ENCODE assay signal across 8 mouse cellular contexts in genomic region chr11:77491502-77492291, GRCm38 (mm10). TPM values are rescaled to one million over a fixed set of nuclear protein-coding genes. Genes with fewer than 3 reads are reported as not detected.
DNase-seq lines count a peak whose midpoint lies in the region; ATAC-seq and TF ChIP-seq lines count a peak whose summit lies in the region.

No protein-coding gene starts in this region.

- no peak for TF ChIP-seq CTCF in spleen, adult 2 months (IDR thresholded peaks at IDR 0.05; ENCODE audit: extremely low read depth, insufficient read depth, insufficient read length, insufficient replicate concordance)
- TF ChIP-seq CTCF in brain, embryonic 14.5 days (IDR thresholded peaks at IDR 0.05; ENCODE audit: borderline replicate concordance, extremely low read depth, insufficient read depth, insufficient read length) = no peak

- peak overlapping the region; percentile 20; the same call in 1 of the 2 replicates for H3K4me3 ChIP-seq in spleen, adult 2 months (ENCODE audit: extremely low read depth, insufficient read depth, insufficient read length)
- peak overlapping the region; percentile 71 for H3K4me3 ChIP-seq in forebrain, embryonic 16.5 days (replicated peaks; ENCODE audit: low read length)
- H3K4me3 ChIP-seq in hindbrain, embryonic 13.5 days = peak overlapping the region; percentile 96
- H3K4me3 ChIP-seq in myocyte = peak overlapping the region; percentile 57

- no peaks in the 10 kb centered on the region for H3K9me3 ChIP-seq in forebrain, embryonic 16.5 days (ENCODE audit: control insufficient read depth, low read length)
- no peaks in the 10 kb centered on the region for H3K9me3 ChIP-seq in hindbrain, embryonic 13.5 days

- H3K36me3 ChIP-seq in spleen, adult 2 months (ENCODE audit: control insufficient read depth, insufficient read depth, low read length) = no peaks in the 10 kb centered on the region
- no peaks in the 10 kb centered on the region for H3K36me3 ChIP-seq in forebrain, embryonic 16.5 days (ENCODE audit: control insufficient read depth, insufficient read depth)
- H3K36me3 ChIP-seq in hindbrain, embryonic 13.5 days = no peaks in the 10 kb centered on the region
- H3K36me3 ChIP-seq in myocyte (ENCODE audit: control insufficient read depth, insufficient read depth) = no peaks in the 10 kb centered on the region

- H3K79me2 ChIP-seq in myocyte (ENCODE audit: control insufficient read depth, insufficient read depth) = peaks cover 54% of the 10 kb centered on the region

- peak overlapping the region; percentile 94 for H3K4me2 ChIP-seq in forebrain, embryonic 16.5 days (ENCODE audit: low read length)
- peak overlapping the region; percentile 74 for H3K4me2 ChIP-seq in hindbrain, embryonic 13.5 days
- peak overlapping the region; percentile 100 for H3K4me2 ChIP-seq in myocyte (ENCODE audit: low read depth)

- ATAC-seq in forebrain, embryonic 16.5 days = peak; percentile 61
- peak; percentile 53; the same call in 1 of the 2 replicates for ATAC-seq in hindbrain, embryonic 13.5 days (ENCODE audit: low FRiP score)

- no peak for TF ChIP-seq POLR2A in spleen, adult 2 months (IDR thresholded peaks at IDR 0.05; ENCODE audit: low read depth, low read length)
- TF ChIP-seq POLR2A in brain, embryonic 14.5 days (IDR thresholded peaks at IDR 0.05; ENCODE audit: borderline replicate concordance, extremely low read depth, insufficient read depth, insufficient read length, poor library complexity, severe bottlenecking) = 0 out of 2 replicates have a peak, but pooled peaks have one; percentile 3
- peak; percentile 77 for TF ChIP-seq POLR2A in myocyte (IDR thresholded peaks at IDR 0.05; ENCODE audit: insufficient read length, low read depth)

- H3K9ac ChIP-seq in forebrain, embryonic 16.5 days (replicated peaks; ENCODE audit: low read depth, low read length) = peak overlapping the region; percentile 88
- peak overlapping the region; percentile 98 for H3K9ac ChIP-seq in hindbrain, embryonic 13.5 days

- peaks cover 12% of the 10 kb centered on the region; the same call in 1 of the 2 replicates for H3K4me1 ChIP-seq in spleen, adult 2 months (ENCODE audit: control insufficient read depth, insufficient read depth, insufficient read length)
- peaks cover 63% of the 10 kb centered on the region for H3K4me1 ChIP-seq in forebrain, embryonic 16.5 days (replicated peaks; ENCODE audit: control insufficient read depth, insufficient read depth, low read length)
- H3K4me1 ChIP-seq in hindbrain, embryonic 13.5 days (replicated peaks) = peaks cover 83% of the 10 kb centered on the region

- WGBS in spleen, adult 2 months = 1% methylated on average over 23 of the region's 23 CpGs
- WGBS in forebrain, embryonic 16.5 days = under 1% methylated on average over 23 of the region's 23 CpGs
- WGBS in hindbrain, embryonic 13.5 days = under 1% methylated on average over 23 of the region's 23 CpGs

- H3K27ac ChIP-seq in spleen, adult 2 months (ENCODE audit: insufficient read depth, low read length) = no peak overlapping the region
- H3K27ac ChIP-seq in forebrain, embryonic 16.5 days (ENCODE audit: low read length) = peak overlapping the region; percentile 95
- H3K27ac ChIP-seq in hindbrain, embryonic 13.5 days = peak overlapping the region; percentile 95

- no peak for DNase-seq in spleen, adult 2 months (ENCODE audit: low read depth in 1 of 2, low spot score in 2 of 2)
- no peak for DNase-seq in spleen, adult 12 weeks (ENCODE audit: low spot score)
- DNase-seq in brain, embryonic 14.5 days (ENCODE audit: low read depth) = peak; percentile 89
- peak; percentile 62 for DNase-seq in liver
- no peak for DNase-seq in spleen, adult 18-20 months

- peaks cover 13% of the 10 kb centered on the region for H3K27me3 ChIP-seq in spleen, adult 2 months (ENCODE audit: control insufficient read depth, insufficient read depth, low read length)
- H3K27me3 ChIP-seq in forebrain, embryonic 16.5 days (replicated peaks; ENCODE audit: control insufficient read depth, insufficient read depth, low read length) = no peaks in the 10 kb centered on the region
- H3K27me3 ChIP-seq in hindbrain, embryonic 13.5 days = no peaks in the 10 kb centered on the region
- no peaks in the 10 kb centered on the region for H3K27me3 ChIP-seq in myocyte (ENCODE audit: control insufficient read depth, insufficient read depth, insufficient read length)

- peak overlapping the region; percentile 82 for H3ac ChIP-seq in myocyte (ENCODE audit: control insufficient read depth, insufficient read length)

TF ChIP-seq in myocyte, 11 proteins besides CTCF, POLR2A, EP300 and RAD21:
- TF ChIP-seq POLR2AphosphoS2 (IDR thresholded peaks at IDR 0.05; ENCODE audit: insufficient read length, low read depth) (peak; percentile 51), E2F4 (IDR thresholded peaks at IDR 0.05; ENCODE audit: insufficient read depth) (no peak), REST (IDR thresholded peaks at IDR 0.05; ENCODE audit: insufficient read depth, insufficient read length) (no peak), TCF3 (IDR thresholded peaks at IDR 0.05; ENCODE audit: insufficient read length, low read depth) (no peak), MYOG (IDR thresholded peaks at IDR 0.05; ENCODE audit: control insufficient read depth in 1 of 3, insufficient read depth in 1 of 3, insufficient read length in 2 of 3, low read depth in 2 of 3) (peak in 2 of 3 experiments; percentile 66 to 82), CEBPB (IDR thresholded peaks at IDR 0.05; ENCODE audit: insufficient read depth, poor library complexity, severe bottlenecking) (no peak), MAX (IDR thresholded peaks at IDR 0.05; ENCODE audit: low read depth) (peak; percentile 42), USF1 (IDR thresholded peaks at IDR 0.05; ENCODE audit: low read depth) (peak; percentile 60), MYOD1 (IDR thresholded peaks at IDR 0.05; ENCODE audit: control insufficient read depth in 1 of 3, insufficient read length in 2 of 3, low read depth in 2 of 3) (peak in 2 of 3 experiments; percentile 49 to 81), SRF (IDR thresholded peaks at IDR 0.05; ENCODE audit: control insufficient read depth, insufficient read length, low read depth) (no peak)

RNA-seq across cellular contexts. Expression of gene Git1, which starts 1.7 kb away (rescaled TPM):
- 36.2 and 44.3 TPM in 2 replicates for polyA plus RNA-seq in spleen, adult 2 months (2012; rRNA removed)
- polyA plus RNA-seq in brain, embryonic 14.5 days (2012; rRNA removed) = 71.0 and 104 TPM in 2 replicates
- polyA plus RNA-seq in forebrain, embryonic 16.5 days (2015; fragmentation: Nextera tagmentation; extraction: Ambion mirVana) = 14.1 and 16.3 TPM in 2 replicates
- 14.3 and 15.1 TPM in 2 replicates for polyA plus RNA-seq in hindbrain, embryonic 13.5 days (2015; fragmentation: Nextera tagmentation; extraction: Ambion mirVana)
- 53.9 TPM for polyA plus RNA-seq in myocyte (2012; fragmentation: generic; extraction: Trizol)

RNA-seq across cellular contexts. Expression of gene Ankrd13b, which starts 2.2 kb away (rescaled TPM):
- polyA plus RNA-seq in spleen, adult 2 months (2012; rRNA removed) = 8.9 and 10.6 TPM in 2 replicates
- polyA plus RNA-seq in brain, embryonic 14.5 days (2012; rRNA removed) = 280 and 349 TPM in 2 replicates
- 33.1 and 38.4 TPM in 2 replicates for polyA plus RNA-seq in forebrain, embryonic 16.5 days (2015; fragmentation: Nextera tagmentation; extraction: Ambion mirVana)
- polyA plus RNA-seq in hindbrain, embryonic 13.5 days (2015; fragmentation: Nextera tagmentation; extraction: Ambion mirVana) = 29.4 and 31.0 TPM in 2 replicates
- 46.0 TPM for polyA plus RNA-seq in myocyte (2012; fragmentation: generic; extraction: Trizol)

RNA-seq across cellular contexts. Expression of gene Abhd15, which starts 23.2 kb away (rescaled TPM):
- polyA plus RNA-seq in spleen, adult 2 months (2012; rRNA removed) = 4.1 and 6.5 TPM in 2 replicates
- 0.57 and 0.75 TPM in 2 replicates for polyA plus RNA-seq in brain, embryonic 14.5 days (2012; rRNA removed)
- polyA plus RNA-seq in forebrain, embryonic 16.5 days (2015; fragmentation: Nextera tagmentation; extraction: Ambion mirVana) = 1.4 and 1.8 TPM in 2 replicates
- polyA plus RNA-seq in hindbrain, embryonic 13.5 days (2015; fragmentation: Nextera tagmentation; extraction: Ambion mirVana) = 1.9 and 3.3 TPM in 2 replicates
- 1.4 TPM for polyA plus RNA-seq in myocyte (2012; fragmentation: generic; extraction: Trizol)

RNA-seq across cellular contexts. Expression of gene Trp53i13, which starts 24.1 kb away (rescaled TPM):
- polyA plus RNA-seq in spleen, adult 2 months (2012; rRNA removed) = 16.6 and 18.7 TPM in 2 replicates
- 11.6 and 16.6 TPM in 2 replicates for polyA plus RNA-seq in brain, embryonic 14.5 days (2012; rRNA removed)
- 13.0 and 14.9 TPM in 2 replicates for polyA plus RNA-seq in forebrain, embryonic 16.5 days (2015; fragmentation: Nextera tagmentation; extraction: Ambion mirVana)
- 14.9 and 15.5 TPM in 2 replicates for polyA plus RNA-seq in hindbrain, embryonic 13.5 days (2015; fragmentation: Nextera tagmentation; extraction: Ambion mirVana)
- polyA plus RNA-seq in myocyte (2012; fragmentation: generic; extraction: Trizol) = 23.7 TPM

RNA-seq across cellular contexts. Expression of gene Gm10392, which starts 27.3 kb away (rescaled TPM):
- polyA plus RNA-seq in spleen, adult 2 months (2012; rRNA removed) = 0.16 and 0.50 TPM in 2 replicates
- polyA plus RNA-seq in brain, embryonic 14.5 days (2012; rRNA removed) = not detected in 2 replicates
- polyA plus RNA-seq in forebrain, embryonic 16.5 days (2015; fragmentation: Nextera tagmentation; extraction: Ambion mirVana) = not detected in 2 replicates
- polyA plus RNA-seq in hindbrain, embryonic 13.5 days (2015; fragmentation: Nextera tagmentation; extraction: Ambion mirVana) = not detected in 2 replicates
- not detected for polyA plus RNA-seq in myocyte (2012; fragmentation: generic; extraction: Trizol)

Comparison
In these comparisons a context has a peak if more than half of its experiments do, and no peak if none do; other contexts are left out.
1. DNase-seq: peak in brain, embryonic 14.5 days (single experiment) and liver (single experiment); none in spleen, adult 2 months (0 of 2), spleen, adult 12 weeks (single experiment) and spleen, adult 18-20 months (0 of 2).
2. H3K4me3 ChIP-seq: peak in every context shown above with its lines; median percentile 96 in hindbrain, embryonic 13.5 days; 71 in forebrain, embryonic 16.5 days; 57 in myocyte; 20 in spleen, adult 2 months.
3. Peak in every context shown above with its lines, with median percentiles within 50 percentile points of each other: H3K4me2 ChIP-seq.